Mouse (Mus musculus): ENCODE data around the gene Naglu.

- TF ChIP-seq POLR2A (IDR thresholded peaks at IDR 0.05; ENCODE audit: borderline replicate concordance, extremely low read depth, insufficient read depth, insufficient read length, poor library complexity, severe bottlenecking) = no peak
- no peak for TF ChIP-seq CTCF (IDR thresholded peaks at IDR 0.05; ENCODE audit: borderline replicate concordance, extremely low read depth, insufficient read depth, insufficient read length)
These were observed 45.8 kb downstream of the Naglu start for GRCm38 (mm10) chr11:101115564-101115963.

Measured in brain, embryonic 14.5 days (tissue).